ENCODE assay signal across 8 mouse cellular contexts in genomic region chr11:84818961-84819692, GRCm38 (mm10). TPM values are rescaled to one million over a fixed set of nuclear protein-coding genes. Genes with fewer than 3 reads are reported as not detected.
DNase-seq lines count a peak whose midpoint lies in the region; ATAC-seq lines count a peak whose summit lies in the region.

TSS of gene Mrm1 (minus strand) at chr11:84819515.

- peak; percentile 97 for DNase-seq in ES-CJ7 (ENCODE audit: low read depth, low spot score)
- peak; percentile 90 for DNase-seq in cerebellum, adult 11 months
- peak; percentile 94 for DNase-seq in forebrain, embryonic 14.5 days (ENCODE audit: low spot score)
- DNase-seq in heart, postnatal 14 days, result peak; percentile 94 to 97
- peak; percentile 94 for DNase-seq in layer of hippocampus, adult 11-12 months (ENCODE audit: low spot score)
- peak; percentile 96 to 97 for DNase-seq in lung, adult 18-20 months
- peak; percentile 94 for DNase-seq in testis, postnatal 14 days (ENCODE audit: low spot score)

- H3K36me3 ChIP-seq in forebrain, embryonic 14.5 days (ENCODE audit: control insufficient read depth, insufficient read depth, low read length), result no peaks in the 10 kb centered on the region
- no peaks in the 10 kb centered on the region for H3K36me3 ChIP-seq in neural tube, embryonic 15.5 days

- peak; percentile 87 for ATAC-seq in forebrain, embryonic 14.5 days
- ATAC-seq in neural tube, embryonic 15.5 days (ENCODE audit: low FRiP score), result peak; percentile 81

- peak within 1 kb of the TSS; percentile 68 for H3K9ac ChIP-seq in forebrain, embryonic 14.5 days (ENCODE audit: low read length)
- H3K9ac ChIP-seq in neural tube, embryonic 15.5 days (replicated peaks), result peak within 1 kb of the TSS; percentile 66

- no peaks in the 10 kb centered on the region for H3K9me3 ChIP-seq in forebrain, embryonic 14.5 days (replicated peaks; ENCODE audit: control insufficient read depth, low read length)
- no peaks in the 10 kb centered on the region for H3K9me3 ChIP-seq in neural tube, embryonic 15.5 days (replicated peaks)

- H3K4me1 ChIP-seq in forebrain, embryonic 14.5 days (ENCODE audit: control insufficient read depth, insufficient read depth, low read length), result no peaks in the 10 kb centered on the region
- peaks cover 15% of the 10 kb centered on the region for H3K4me1 ChIP-seq in neural tube, embryonic 15.5 days

- intact Hi-C loops in heart, postnatal 14 days (cut with DNase I), result loop anchor here (5.0 kb wide), 1 partner anchor 392 kb away; no protein-coding TSS in a partner anchor

- H3K27ac ChIP-seq in forebrain, embryonic 14.5 days (ENCODE audit: low read depth, low read length), result 0 out of 2 replicates have a peak within 1 kb of the TSS, but pooled peaks have one; percentile 27
- H3K27ac ChIP-seq in neural tube, embryonic 15.5 days (replicated peaks), result peak within 1 kb of the TSS; percentile 74

- WGBS in forebrain, embryonic 14.5 days, result 0% methylated on average over 53 of the region's 55 CpGs
- WGBS in neural tube, embryonic 15.5 days, result under 1% methylated on average over 54 of the region's 55 CpGs

- H3K4me2 ChIP-seq in forebrain, embryonic 14.5 days (ENCODE audit: low read length), result peak within 1 kb of the TSS; percentile 99
- peak within 1 kb of the TSS; percentile 97 for H3K4me2 ChIP-seq in neural tube, embryonic 15.5 days

- peak within 1 kb of the TSS; percentile 67 for H3K4me3 ChIP-seq in forebrain, embryonic 14.5 days (ENCODE audit: low read depth, low read length)
- H3K4me3 ChIP-seq in neural tube, embryonic 15.5 days (replicated peaks), result peak within 1 kb of the TSS; percentile 75

- no peaks in the 10 kb centered on the region for H3K27me3 ChIP-seq in forebrain, embryonic 14.5 days (replicated peaks; ENCODE audit: control insufficient read depth, insufficient read depth, low read length)
- no peaks in the 10 kb centered on the region for H3K27me3 ChIP-seq in neural tube, embryonic 15.5 days (replicated peaks)

RNA-seq across cellular contexts. Expression of gene Mrm1, which starts in this region (rescaled TPM):
- 10.5 and 12.1 TPM in 2 replicates for polyA plus RNA-seq in forebrain, embryonic 14.5 days (2014; fragmentation: Nextera tagmentation; extraction: Ambion mirVana)
- 10 to 100 TPM; 16.6 to 22.8 TPM for total RNA-seq in heart, postnatal 14 days (2021)
- polyA plus RNA-seq in neural tube, embryonic 15.5 days (2015; fragmentation: Nextera tagmentation; extraction: Ambion mirVana), result 19.2 and 19.6 TPM in 2 replicates

Comparison
In these comparisons a context has a peak if more than half of its experiments do, and no peak if none do; other contexts are left out.
1. Peak in every context shown above with its lines: DNase-seq, ATAC-seq, H3K4me3 ChIP-seq and H3K27ac ChIP-seq.